Mouse (Mus musculus): ENCODE data around the gene Nxpe4. TPM values are rescaled to one million over a fixed set of nuclear protein-coding genes. Genes with fewer than 3 reads are reported as not detected.
A peak's percentile ranks its signal among the peaks of the same experiment; 100 is the strongest.

Gene Nxpe4
- polyA plus RNA-seq, 1 experiment from 2014 or later: 8.0 TPM

GRCm38 (mm10) chr9:48311241-48311640, 149.4 kb downstream of the Nxpe4 start:
- WGBS: 90% methylated on average over 5 of the region's 5 CpGs
- Histone ChIP-seq H3K27ac (replicated peaks; ENCODE audit: low read depth, low read length) (no peak overlapping the region), H3K27me3 (ENCODE audit: control insufficient read depth, insufficient read depth, low read length) (no peaks in the 10 kb centered on the region), H3K9me3 (ENCODE audit: control insufficient read depth, low read length) (no peaks in the 10 kb centered on the region), H3K4me1 (ENCODE audit: control insufficient read depth, insufficient read depth, low read length) (peaks cover 4% of the 10 kb centered on the region), H3K4me3 (replicated peaks; ENCODE audit: low read depth, low read length) (no peak overlapping the region), H3K36me3 (ENCODE audit: control insufficient read depth, insufficient read depth, low read length) (no peaks in the 10 kb centered on the region), H3K9ac (replicated peaks; ENCODE audit: low read length) (no peak overlapping the region), H3K4me2 (ENCODE audit: low read length) (no peak overlapping the region)
- ATAC-seq (ENCODE audit: low FRiP score, low TSS enrichment) (no peak), DNase-seq (no peak)

GRCm38 (mm10) chr9:48314194-48314593, 152.4 kb downstream of the Nxpe4 start:
- Histone ChIP-seq H3K4me2 (ENCODE audit: low read length) (0 out of 2 replicates have a peak overlapping the region, but pooled peaks have one; percentile 8), H3K9me3 (ENCODE audit: control insufficient read depth, low read length) (no peaks in the 10 kb centered on the region), H3K27ac (replicated peaks; ENCODE audit: low read depth, low read length) (no peak overlapping the region), H3K4me3 (replicated peaks; ENCODE audit: low read depth, low read length) (no peak overlapping the region), H3K9ac (replicated peaks; ENCODE audit: low read length) (no peak overlapping the region), H3K36me3 (ENCODE audit: control insufficient read depth, insufficient read depth, low read length) (no peaks in the 10 kb centered on the region), H3K4me1 (ENCODE audit: control insufficient read depth, insufficient read depth, low read length) (peaks cover 4% of the 10 kb centered on the region), H3K27me3 (ENCODE audit: control insufficient read depth, insufficient read depth, low read length) (no peaks in the 10 kb centered on the region)
- ATAC-seq (ENCODE audit: low FRiP score, low TSS enrichment) (no peak), DNase-seq (peak; percentile 64)
- WGBS: 9% methylated on average over 3 of the region's 3 CpGs

DNA sequence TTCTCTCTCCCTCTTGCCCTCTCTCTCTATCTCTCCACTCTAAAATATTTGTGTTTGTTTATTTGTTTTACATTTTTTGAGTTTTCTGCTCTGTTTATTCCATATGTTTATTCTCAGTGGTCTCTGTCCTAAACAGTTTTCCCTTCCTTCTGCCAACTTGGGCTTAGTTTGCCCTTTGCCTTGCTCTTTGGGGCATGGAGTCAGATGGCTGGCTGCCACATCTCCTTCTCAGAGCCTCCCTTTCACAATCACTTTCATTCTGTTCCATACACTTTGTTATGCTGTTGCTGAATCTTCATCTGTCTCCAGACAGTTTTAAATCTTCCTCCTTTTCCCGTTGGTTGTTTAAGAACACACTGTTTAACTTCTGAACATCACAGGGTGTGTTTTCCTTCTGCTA, 154.0 kb downstream of the Nxpe4 start:
- H3K4me2 ChIP-seq (ENCODE audit: low read length): no peak overlapping the region
- H3K9me3 ChIP-seq (ENCODE audit: control insufficient read depth, low read length): no peaks in the 10 kb centered on the region
- no peaks in the 10 kb centered on the region for H3K27me3 ChIP-seq (ENCODE audit: control insufficient read depth, insufficient read depth, low read length)
- H3K4me3 ChIP-seq (replicated peaks; ENCODE audit: low read depth, low read length): no peak overlapping the region
- ATAC-seq (ENCODE audit: low FRiP score, low TSS enrichment) (no peak), DNase-seq (no peak)
- H3K9ac ChIP-seq (replicated peaks; ENCODE audit: low read length): no peak overlapping the region
- H3K4me1 ChIP-seq (ENCODE audit: control insufficient read depth, insufficient read depth, low read length): peaks cover 4% of the 10 kb centered on the region
- no peak overlapping the region for H3K27ac ChIP-seq (replicated peaks; ENCODE audit: low read depth, low read length)
- 86% methylated on average over 1 of the region's 1 CpGs for WGBS
- H3K36me3 ChIP-seq (ENCODE audit: control insufficient read depth, insufficient read depth, low read length): no peaks in the 10 kb centered on the region

GRCm38 (mm10) chr9:48326338-48326737, 164.5 kb downstream of the Nxpe4 start:
- Histone ChIP-seq H3K4me3 (replicated peaks; ENCODE audit: low read depth, low read length) (no peak overlapping the region), H3K4me2 (ENCODE audit: low read length) (no peak overlapping the region), H3K27ac (replicated peaks; ENCODE audit: low read depth, low read length) (no peak overlapping the region), H3K27me3 (ENCODE audit: control insufficient read depth, insufficient read depth, low read length) (no peaks in the 10 kb centered on the region), H3K4me1 (ENCODE audit: control insufficient read depth, insufficient read depth, low read length) (no peaks in the 10 kb centered on the region), H3K9me3 (ENCODE audit: control insufficient read depth, low read length) (no peaks in the 10 kb centered on the region), H3K9ac (replicated peaks; ENCODE audit: low read length) (no peak overlapping the region), H3K36me3 (ENCODE audit: control insufficient read depth, insufficient read depth, low read length) (no peaks in the 10 kb centered on the region)
- WGBS: 94% methylated on average over 9 of the region's 9 CpGs
- DNase-seq (no peak), ATAC-seq (ENCODE audit: low FRiP score, low TSS enrichment) (no peak)

GRCm38 (mm10) chr9:48329597-48329996, 167.8 kb downstream of the Nxpe4 start:
- Histone ChIP-seq H3K9me3 (ENCODE audit: control insufficient read depth, low read length) (no peaks in the 10 kb centered on the region), H3K9ac (replicated peaks; ENCODE audit: low read length) (no peak overlapping the region), H3K4me1 (ENCODE audit: control insufficient read depth, insufficient read depth, low read length) (no peaks in the 10 kb centered on the region), H3K27me3 (ENCODE audit: control insufficient read depth, insufficient read depth, low read length) (no peaks in the 10 kb centered on the region), H3K4me2 (ENCODE audit: low read length) (no peak overlapping the region), H3K36me3 (ENCODE audit: control insufficient read depth, insufficient read depth, low read length) (no peaks in the 10 kb centered on the region), H3K4me3 (replicated peaks; ENCODE audit: low read depth, low read length) (no peak overlapping the region), H3K27ac (replicated peaks; ENCODE audit: low read depth, low read length) (no peak overlapping the region)
- 95% methylated on average over 7 of the region's 7 CpGs for WGBS
- ATAC-seq (ENCODE audit: low FRiP score, low TSS enrichment): no peak
- DNase-seq: no peak

GRCm38 (mm10) chr9:48338783-48339455, 177.1 kb downstream of the Nxpe4 start:
- no peak overlapping the region for H3K4me2 ChIP-seq (ENCODE audit: low read length)
- no peaks in the 10 kb centered on the region for H3K9me3 ChIP-seq (ENCODE audit: control insufficient read depth, low read length)
- DNase-seq: no peak
- H3K4me3 ChIP-seq (replicated peaks; ENCODE audit: low read depth, low read length): no peak overlapping the region
- no peak for ATAC-seq (ENCODE audit: low FRiP score, low TSS enrichment)
- 82% methylated on average over 4 of the region's 4 CpGs for WGBS
- H3K36me3 ChIP-seq (ENCODE audit: control insufficient read depth, insufficient read depth, low read length): no peaks in the 10 kb centered on the region
- H3K4me1 ChIP-seq (ENCODE audit: control insufficient read depth, insufficient read depth, low read length): no peaks in the 10 kb centered on the region
- H3K9ac ChIP-seq (replicated peaks; ENCODE audit: low read length): no peak overlapping the region
- H3K27me3 ChIP-seq (ENCODE audit: control insufficient read depth, insufficient read depth, low read length): no peaks in the 10 kb centered on the region
- no peak overlapping the region for H3K27ac ChIP-seq (replicated peaks; ENCODE audit: low read depth, low read length)

GRCm38 (mm10) chr9:48339563-48339962, 177.7 kb downstream of the Nxpe4 start:
- peak; percentile 20 for DNase-seq
- no peak for ATAC-seq (ENCODE audit: low FRiP score, low TSS enrichment)
- H3K27me3 ChIP-seq (ENCODE audit: control insufficient read depth, insufficient read depth, low read length): no peaks in the 10 kb centered on the region
- H3K9me3 ChIP-seq (ENCODE audit: control insufficient read depth, low read length): no peaks in the 10 kb centered on the region
- no peak overlapping the region for H3K27ac ChIP-seq (replicated peaks; ENCODE audit: low read depth, low read length)
- 42% methylated on average over 5 of the region's 5 CpGs for whole genome bisulfite sequencing
- no peak overlapping the region for H3K4me3 ChIP-seq (replicated peaks; ENCODE audit: low read depth, low read length)
- H3K4me1 ChIP-seq (ENCODE audit: control insufficient read depth, insufficient read depth, low read length): no peaks in the 10 kb centered on the region
- H3K9ac ChIP-seq (replicated peaks; ENCODE audit: low read length): no peak overlapping the region
- no peak overlapping the region for H3K4me2 ChIP-seq (ENCODE audit: low read length)
- no peaks in the 10 kb centered on the region for H3K36me3 ChIP-seq (ENCODE audit: control insufficient read depth, insufficient read depth, low read length)

GRCm38 (mm10) chr9:48340708-48341380, 179.0 kb downstream of the Nxpe4 start:
- no peak for DNase-seq
- H3K9ac ChIP-seq (replicated peaks; ENCODE audit: low read length): no peak overlapping the region
- H3K4me3 ChIP-seq (replicated peaks; ENCODE audit: low read depth, low read length): no peak overlapping the region
- WGBS: 89% methylated on average over 10 of the region's 10 CpGs
- H3K4me1 ChIP-seq (ENCODE audit: control insufficient read depth, insufficient read depth, low read length): no peaks in the 10 kb centered on the region
- ATAC-seq (ENCODE audit: low FRiP score, low TSS enrichment): no peak
- no peak overlapping the region for H3K27ac ChIP-seq (replicated peaks; ENCODE audit: low read depth, low read length)
- no peaks in the 10 kb centered on the region for H3K9me3 ChIP-seq (ENCODE audit: control insufficient read depth, low read length)
- no peak overlapping the region for H3K4me2 ChIP-seq (ENCODE audit: low read length)
- no peaks in the 10 kb centered on the region for H3K36me3 ChIP-seq (ENCODE audit: control insufficient read depth, insufficient read depth, low read length)
- no peaks in the 10 kb centered on the region for H3K27me3 ChIP-seq (ENCODE audit: control insufficient read depth, insufficient read depth, low read length)

DNA sequence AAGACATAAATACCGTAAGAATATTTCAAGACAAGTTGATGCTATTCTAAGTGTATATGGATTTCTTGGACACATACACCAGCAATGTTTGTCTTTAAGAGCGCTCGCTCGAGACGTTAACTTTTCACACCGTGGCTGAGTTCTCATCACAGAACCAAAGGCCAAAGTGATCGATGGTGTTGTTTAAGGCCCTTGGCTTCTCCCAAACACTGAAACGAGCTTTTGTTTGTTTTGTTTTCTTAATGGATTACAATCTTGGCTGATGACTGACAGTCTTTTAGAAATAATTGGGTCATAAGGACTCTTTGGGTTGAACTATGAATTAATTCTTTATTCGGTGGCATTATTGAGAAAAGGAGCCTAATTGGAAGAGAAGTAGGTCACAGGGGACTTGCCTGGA, 183.6 kb downstream of the Nxpe4 start:
- Histone ChIP-seq H3K36me3 (ENCODE audit: control insufficient read depth, insufficient read depth, low read length) (no peaks in the 10 kb centered on the region), H3K9me3 (ENCODE audit: control insufficient read depth, low read length) (no peaks in the 10 kb centered on the region), H3K4me2 (ENCODE audit: low read length) (no peak overlapping the region), H3K9ac (replicated peaks; ENCODE audit: low read length) (no peak overlapping the region), H3K27ac (replicated peaks; ENCODE audit: low read depth, low read length) (no peak overlapping the region), H3K4me3 (replicated peaks; ENCODE audit: low read depth, low read length) (no peak overlapping the region), H3K4me1 (ENCODE audit: control insufficient read depth, insufficient read depth, low read length) (no peaks in the 10 kb centered on the region), H3K27me3 (ENCODE audit: control insufficient read depth, insufficient read depth, low read length) (no peaks in the 10 kb centered on the region)
- ATAC-seq (ENCODE audit: low FRiP score, low TSS enrichment) (no peak), DNase-seq (no peak)
- WGBS: 90% methylated on average over 9 of the region's 9 CpGs

All from midbrain, embryonic 14.5 days (tissue).